Mouse (Mus musculus) cerebellum, adult 9-11 months (tissue): ENCODE data around the gene Snx15.

Source experiments
- DNase-seq: peaks from one replicate; pipeline ENCODE4 v3.0.0; 2022

Gene Snx15

GRCm38 (mm10) chr19:6069851-6070250, 58.3 kb downstream of the Snx15 start:
- DNase-seq, result peak; percentile 23
